Mouse (Mus musculus) liver, embryonic 12.5 days (tissue): Measurements from ENCODE around the gene Rab8a. TPM values are rescaled to one million over a fixed set of nuclear protein-coding genes. Genes with fewer than 3 reads are reported as not detected.

ENCODE experiments used
- ATAC-seq: fragments of 200-750 bp; cut with Nextera tagmentation; 2 replicates; pipeline ENCODE4 v1.8.0; 2017; ENCODE audit warnings: moderate number of reproducible peaks, mild to moderate bottlenecking, moderate library complexity
- H3K27ac ChIP-seq: fragments of 300-500 bp; sonication (generic); 2 replicates; pipeline ENCODE4 v1.5.1; 2016; ENCODE audit warnings: mild to moderate bottlenecking
- H3K27me3 ChIP-seq: fragments of 300-500 bp; sonication (generic); replicated peaks from 2 replicates; pipeline ENCODE4 v1.6.1; 2016; ENCODE audit warnings: mild to moderate bottlenecking, moderate library complexity
- H3K36me3 ChIP-seq: fragments of 300-500 bp; sonication (generic); 2 replicates; pipeline ENCODE4 v1.6.1; 2016; ENCODE audit warnings: mild to moderate bottlenecking, moderate library complexity
- H3K4me1 ChIP-seq: fragments of 300-500 bp; sonication (generic); 2 replicates; pipeline ENCODE4 v1.6.1; 2016
- H3K4me2 ChIP-seq: fragments of 300-500 bp; sonication (generic); 2 replicates; pipeline ENCODE4 v1.6.1; 2016; ENCODE audit warnings: mild to moderate bottlenecking, moderate library complexity
- H3K4me3 ChIP-seq: fragments of 300-500 bp; sonication (generic); 2 replicates; pipeline ENCODE4 v1.5.1; 2016; ENCODE audit warnings: mild to moderate bottlenecking, moderate library complexity
- H3K9ac ChIP-seq: fragments of 300-500 bp; sonication (generic); 2 replicates; pipeline ENCODE4 v1.6.1; 2016; ENCODE audit warnings: mild to moderate bottlenecking, moderate library complexity
- H3K9me3 ChIP-seq: fragments of 300-500 bp; sonication (generic); replicated peaks from 2 replicates; pipeline ENCODE4 v1.6.1; 2016; ENCODE audit warnings: mild to moderate bottlenecking, moderate library complexity
- WGBS: fragments of 180-500 bp; shearing (Covaris S2); methylation state at CpG from one replicate; pipeline ENCODE4 v1.1.7; 2016; ENCODE audit not compliant: insufficient replicate concordance; 5-methylcytosine and 5-hydroxymethylcytosine counted together
- polyA plus RNA-seq: library from polyadenylated mRNA; unstranded; fragments of >200 nt; fragmentation: Nextera tagmentation; extraction: Ambion mirVana; gene quantifications from 2 replicates; pipeline ENCODE4 v1.2.1, GENCODE M21; 2016

Rab8a gene
- polyA plus RNA-seq, 1 experiment from 2014 or later, result 82.3 TPM

DNA sequence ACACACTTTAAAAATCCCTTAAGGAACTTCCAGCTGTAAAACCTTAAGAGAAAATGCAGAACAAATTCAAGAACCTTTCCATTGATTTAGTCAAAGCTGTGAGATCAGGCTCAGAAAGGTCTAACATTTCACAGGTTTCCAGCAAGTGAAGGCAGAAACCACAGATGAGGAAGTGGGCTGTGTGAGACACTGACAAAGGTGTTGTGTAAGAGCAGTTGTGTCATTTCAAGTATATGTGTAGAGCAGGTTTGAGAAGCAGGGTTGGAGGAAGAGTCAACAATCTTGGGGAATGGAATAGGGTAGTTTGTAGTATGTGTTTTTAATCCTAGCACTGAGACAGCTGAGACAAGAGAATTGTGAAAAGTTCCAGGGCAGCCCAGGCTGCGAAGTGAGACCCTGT lies 54.9 kb downstream of the Rab8a start:
- no peak for ATAC-seq

DNA sequence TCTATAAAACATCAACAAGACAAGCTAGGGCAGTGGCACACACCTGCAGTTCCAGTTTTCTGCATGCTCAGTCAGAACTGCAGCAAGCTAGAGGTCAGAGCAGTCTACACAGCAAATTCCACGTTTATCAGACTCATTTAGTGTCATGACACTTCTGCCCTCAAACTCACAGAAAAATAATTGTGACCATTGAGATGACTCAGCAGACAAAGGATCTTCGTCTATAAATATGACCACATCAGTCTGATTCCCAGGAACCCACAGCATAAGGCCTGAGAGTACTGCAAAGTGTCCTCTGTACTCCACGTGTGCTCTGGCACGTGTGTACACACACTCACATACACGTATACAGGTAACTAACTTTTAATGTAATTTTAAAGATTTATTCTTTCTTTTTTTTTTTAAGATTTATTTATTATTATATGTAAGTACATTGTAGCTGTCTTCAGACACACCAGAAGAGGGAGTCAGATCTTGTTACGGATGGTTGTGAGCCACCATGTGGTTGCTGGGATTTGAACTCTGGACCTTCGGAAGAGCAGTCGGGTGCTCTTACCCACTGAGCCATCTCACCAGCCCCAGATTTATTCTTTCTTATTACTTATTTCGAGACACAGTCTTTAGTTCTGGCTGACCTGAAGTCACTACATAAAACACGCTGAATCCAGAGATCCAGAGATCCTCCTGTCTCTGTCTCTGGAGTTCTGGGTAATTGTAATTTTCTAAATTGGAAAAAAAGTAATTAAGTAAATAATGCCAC lies 58.0 kb downstream of the Rab8a start:
- peak overlapping the region; percentile 92 for H3K27ac ChIP-seq
- ATAC-seq, result no peak
- no peaks in the 10 kb centered on the region; the same call in 1 of the 2 replicates for H3K27me3 ChIP-seq
- peaks cover 19% of the 10 kb centered on the region for H3K4me1 ChIP-seq
- peak overlapping the region; percentile 92 for H3K4me3 ChIP-seq
- no peaks in the 10 kb centered on the region for H3K9me3 ChIP-seq
- 66% methylated on average over 9 of the region's 10 CpGs for WGBS
- peak overlapping the region; percentile 89 for H3K4me2 ChIP-seq
- H3K36me3 ChIP-seq, result peaks cover 33% of the 10 kb centered on the region
- peak overlapping the region; percentile 90; the same call in 1 of the 2 replicates for H3K9ac ChIP-seq

More for the DNA sequence above, 54.9 kb downstream of the Rab8a start:
- H3K27ac ChIP-seq, result no peak overlapping the region
- H3K9ac ChIP-seq, result no peak overlapping the region
- WGBS, result 29% methylated on average over 1 of the region's 1 CpGs
- no peaks in the 10 kb centered on the region; the same call in 1 of the 2 replicates for H3K27me3 ChIP-seq
- no peak overlapping the region for H3K4me3 ChIP-seq
- H3K36me3 ChIP-seq, result peaks cover 2% of the 10 kb centered on the region
- no peaks in the 10 kb centered on the region for H3K9me3 ChIP-seq
- H3K4me2 ChIP-seq, result no peak overlapping the region
- peaks cover 8% of the 10 kb centered on the region for H3K4me1 ChIP-seq

DNA sequence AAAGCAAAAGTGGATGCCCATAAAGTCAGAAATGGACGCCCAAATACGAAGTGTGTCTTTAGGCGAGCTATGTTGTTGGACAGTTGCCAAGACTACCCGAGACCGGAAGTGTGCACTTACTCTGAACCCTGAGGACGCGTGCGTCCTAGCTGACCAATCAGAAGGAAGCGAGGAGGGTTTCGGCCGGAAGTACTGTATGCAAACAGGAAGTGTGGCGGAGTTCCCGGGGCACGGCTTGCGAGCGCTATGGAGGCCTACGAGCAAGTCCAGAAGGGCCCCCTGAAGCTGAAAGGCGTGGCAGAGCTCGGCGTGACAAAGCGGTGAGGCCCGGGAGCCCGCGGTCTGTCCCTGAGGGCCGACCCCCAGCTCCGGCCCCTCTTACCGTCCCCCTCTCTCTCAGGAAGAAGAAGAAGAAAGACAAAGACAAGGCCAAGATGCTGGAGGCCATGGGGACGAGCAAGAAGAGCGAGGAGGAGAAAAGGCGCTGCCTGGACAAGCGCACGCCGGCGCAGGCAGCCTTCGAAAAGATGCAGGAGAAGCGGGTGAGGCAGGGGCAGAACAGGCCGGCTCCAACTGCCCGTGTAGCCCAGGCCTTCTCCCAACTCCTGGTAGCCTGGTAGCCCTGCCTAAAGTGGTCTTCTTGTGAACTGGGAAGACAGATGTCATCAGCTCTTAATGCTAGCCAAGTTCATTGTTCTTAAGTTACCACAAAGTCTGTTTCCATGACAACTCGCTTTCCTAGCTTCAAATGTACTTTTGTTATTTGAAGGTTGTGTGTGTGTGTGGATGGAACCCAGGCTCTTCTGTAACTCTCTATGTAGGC lies 58.8 kb downstream of the Rab8a start, which contains the start of gene Fam32a:
Gene Fam32a, plus strand, starts transcription at position 190 of the 823 bp plus-strand sequence.
- Histone ChIP-seq H3K4me3 (peak within 1 kb of the TSS; percentile 92), H3K27me3 (no peaks in the 10 kb centered on the region; the same call in 1 of the 2 replicates), H3K36me3 (peaks cover 37% of the 10 kb centered on the region), H3K4me1 (peaks cover 19% of the 10 kb centered on the region), H3K9me3 (no peaks in the 10 kb centered on the region), H3K27ac (peak within 1 kb of the TSS; percentile 92), H3K4me2 (peak within 1 kb of the TSS; percentile 89), H3K9ac (peak within 1 kb of the TSS; percentile 90)
- ATAC-seq, result peak; percentile 97
- 6% methylated on average over 39 of the region's 39 CpGs for WGBS

- peak overlapping the region; percentile 90 for H3K9ac ChIP-seq
- no peaks in the 10 kb centered on the region for H3K27me3 ChIP-seq
- no peak for ATAC-seq
- H3K4me2 ChIP-seq, result peak overlapping the region; percentile 89
- H3K4me1 ChIP-seq, result peaks cover 19% of the 10 kb centered on the region
- peaks cover 37% of the 10 kb centered on the region for H3K36me3 ChIP-seq
- no peaks in the 10 kb centered on the region for H3K9me3 ChIP-seq
- peak overlapping the region; percentile 92 for H3K4me3 ChIP-seq
- WGBS, result 75% methylated on average over 4 of the region's 4 CpGs
- H3K27ac ChIP-seq, result peak overlapping the region; percentile 92; the same call in 1 of the 2 replicates
These were observed 59.8 kb downstream of the Rab8a start for GRCm38 (mm10) chr8:72220758-72221157.

GRCm38 (mm10) chr8:72222656-72223055 lies 61.7 kb downstream of the Rab8a start:
- Histone ChIP-seq H3K4me2 (no peak overlapping the region), H3K27ac (no peak overlapping the region), H3K4me3 (no peak overlapping the region), H3K4me1 (peaks cover 19% of the 10 kb centered on the region), H3K9me3 (no peaks in the 10 kb centered on the region), H3K9ac (no peak overlapping the region), H3K36me3 (peaks cover 37% of the 10 kb centered on the region), H3K27me3 (no peaks in the 10 kb centered on the region)
- 85% methylated on average over 5 of the region's 5 CpGs for WGBS
- ATAC-seq, result no peak

Other genes starting within 250 kb of the Rab8a start
- gene Zfp961, start 210.2 kb upstream of the Rab8a start, polyA plus RNA-seq, result 13.4 and 14.1 TPM in 2 replicates
- 1.1 TPM in 2 replicates for gene Cyp4f18, start 151.6 kb upstream of the Rab8a start, polyA plus RNA-seq
- not detected in 2 replicates for gene Olfr372, start 120.0 kb upstream of the Rab8a start, polyA plus RNA-seq
- not detected in 2 replicates for gene Olfr373, start 78.0 kb upstream of the Rab8a start, polyA plus RNA-seq
- gene Olfr374, start 54.2 kb upstream of the Rab8a start, polyA plus RNA-seq, result not detected in 2 replicates
- gene Tpm4, start 26.2 kb upstream of the Rab8a start, polyA plus RNA-seq, result 160 and 165 TPM in 2 replicates
- 0.28 and 0.32 TPM in 2 replicates for gene Hsh2d, start 28.4 kb downstream of the Rab8a start, polyA plus RNA-seq
- not detected in 2 replicates for gene Cib3, start 51.6 kb downstream of the Rab8a start, polyA plus RNA-seq
- gene Gm11034, start 52.4 kb downstream of the Rab8a start, polyA plus RNA-seq, result not detected in 2 replicates
- gene Fam32a, start 58.5 kb downstream of the Rab8a start, polyA plus RNA-seq, result 42.7 and 43.0 TPM in 2 replicates
- 80.9 and 85.0 TPM in 2 replicates for gene Ap1m1, start 78.8 kb downstream of the Rab8a start, polyA plus RNA-seq
- gene Gm10282, start 144.1 kb downstream of the Rab8a start, polyA plus RNA-seq, result 10.1 and 10.3 TPM in 2 replicates
- 5.7 and 6.0 TPM in 2 replicates for gene Klf2, start 157.8 kb downstream of the Rab8a start, polyA plus RNA-seq